Mouse (Mus musculus): ENCODE measurements around the gene Ndufs6. TPM values are rescaled to one million over a fixed set of nuclear protein-coding genes. Genes with fewer than 3 reads are reported as not detected.

Gene Ndufs6
- polyA plus RNA-seq, 1 experiment from 2014 or later: 552 TPM

GRCm38 (mm10) chr13:73351910-73352309, 23.6 kb upstream of the Ndufs6 start:
- ATAC-seq (replicated peaks; ENCODE audit: low FRiP score, low read depth): no peak
- no peaks in the 10 kb centered on the region for H3K27me3 ChIP-seq (ENCODE audit: insufficient read depth, low read length)
- no peak for DNase-seq (ENCODE audit: low spot score)
- peak; percentile 37; the same call in 1 of the 2 replicates for TF ChIP-seq CTCF (IDR thresholded peaks at IDR 0.05; ENCODE audit: low read depth)
- H3K9me3 ChIP-seq (replicated peaks; ENCODE audit: low read length): no peaks in the 10 kb centered on the region
- no peak overlapping the region for H3K4me3 ChIP-seq (replicated peaks; ENCODE audit: low read depth, low read length)
- H3K4me1 ChIP-seq (replicated peaks; ENCODE audit: insufficient read depth, low read length): no peaks in the 10 kb centered on the region
- no peak overlapping the region for H3K9ac ChIP-seq (ENCODE audit: low read depth, low read length)
- H3K36me3 ChIP-seq (ENCODE audit: insufficient read depth, low read length): no peaks in the 10 kb centered on the region
- 62% methylated on average over 3 of the region's 3 CpGs for WGBS
- no peak overlapping the region for H3K4me2 ChIP-seq (ENCODE audit: low read length)
- no peak overlapping the region for H3K27ac ChIP-seq

GRCm38 (mm10) chr13:73350741-73351140, 22.4 kb upstream of the Ndufs6 start:
- WGBS: 86% methylated on average over 9 of the region's 9 CpGs
- no peaks in the 10 kb centered on the region for H3K9me3 ChIP-seq (replicated peaks; ENCODE audit: low read length)
- no peak for TF ChIP-seq CTCF (IDR thresholded peaks at IDR 0.05; ENCODE audit: low read depth)

GRCm38 (mm10) chr13:73347922-73348650, 19.7 kb upstream of the Ndufs6 start:
- Histone ChIP-seq H3K27ac (no peak overlapping the region), H3K27me3 (ENCODE audit: insufficient read depth, low read length) (no peaks in the 10 kb centered on the region), H3K4me1 (replicated peaks; ENCODE audit: insufficient read depth, low read length) (no peaks in the 10 kb centered on the region), H3K9ac (ENCODE audit: low read depth, low read length) (no peak overlapping the region), H3K4me2 (ENCODE audit: low read length) (no peak overlapping the region), H3K4me3 (replicated peaks; ENCODE audit: low read depth, low read length) (no peak overlapping the region), H3K9me3 (replicated peaks; ENCODE audit: low read length) (no peaks in the 10 kb centered on the region), H3K36me3 (ENCODE audit: insufficient read depth, low read length) (no peaks in the 10 kb centered on the region)
- TF ChIP-seq CTCF (IDR thresholded peaks at IDR 0.05; ENCODE audit: low read depth): no peak
- DNase-seq (ENCODE audit: low spot score): no peak
- WGBS: 75% methylated on average over 7 of the region's 7 CpGs
- ATAC-seq (replicated peaks; ENCODE audit: low FRiP score, low read depth): no peak

More at GRCm38 (mm10) chr13:73350741-73351140, 22.4 kb upstream of the Ndufs6 start:
- no peaks in the 10 kb centered on the region for H3K27me3 ChIP-seq (ENCODE audit: insufficient read depth, low read length)
- no peak overlapping the region for H3K27ac ChIP-seq
- DNase-seq (ENCODE audit: low spot score) (no peak), ATAC-seq (replicated peaks; ENCODE audit: low FRiP score, low read depth) (no peak)
- H3K9ac ChIP-seq (ENCODE audit: low read depth, low read length): no peak overlapping the region
- no peak overlapping the region for H3K4me3 ChIP-seq (replicated peaks; ENCODE audit: low read depth, low read length)
- no peaks in the 10 kb centered on the region for H3K36me3 ChIP-seq (ENCODE audit: insufficient read depth, low read length)
- no peaks in the 10 kb centered on the region for H3K4me1 ChIP-seq (replicated peaks; ENCODE audit: insufficient read depth, low read length)
- H3K4me2 ChIP-seq (ENCODE audit: low read length): no peak overlapping the region

GRCm38 (mm10) chr13:73347171-73347570, 18.8 kb upstream of the Ndufs6 start:
- 51% methylated on average over 3 of the region's 3 CpGs for WGBS
- H3K4me1 ChIP-seq (replicated peaks; ENCODE audit: insufficient read depth, low read length): no peaks in the 10 kb centered on the region
- DNase-seq (ENCODE audit: low spot score) (no peak), ATAC-seq (replicated peaks; ENCODE audit: low FRiP score, low read depth) (no peak)
- no peak overlapping the region for H3K4me3 ChIP-seq (replicated peaks; ENCODE audit: low read depth, low read length)
- no peak overlapping the region for H3K9ac ChIP-seq (ENCODE audit: low read depth, low read length)
- H3K4me2 ChIP-seq (ENCODE audit: low read length): no peak overlapping the region
- no peaks in the 10 kb centered on the region for H3K9me3 ChIP-seq (replicated peaks; ENCODE audit: low read length)
- no peak for TF ChIP-seq CTCF (IDR thresholded peaks at IDR 0.05; ENCODE audit: low read depth)
- no peaks in the 10 kb centered on the region for H3K27me3 ChIP-seq (ENCODE audit: insufficient read depth, low read length)
- no peak overlapping the region for H3K27ac ChIP-seq
- H3K36me3 ChIP-seq (ENCODE audit: insufficient read depth, low read length): no peaks in the 10 kb centered on the region

- WGBS: 70% methylated on average over 4 of the region's 4 CpGs
Measured at GRCm38 (mm10) chr13:73346743-73347142, 18.4 kb upstream of the Ndufs6 start.

GRCm38 (mm10) chr13:73346131-73346530, 17.8 kb upstream of the Ndufs6 start:
- Histone ChIP-seq H3K9me3 (replicated peaks; ENCODE audit: low read length) (no peaks in the 10 kb centered on the region), H3K27ac (no peak overlapping the region), H3K4me2 (ENCODE audit: low read length) (no peak overlapping the region), H3K9ac (ENCODE audit: low read depth, low read length) (no peak overlapping the region), H3K4me3 (replicated peaks; ENCODE audit: low read depth, low read length) (no peak overlapping the region), H3K27me3 (ENCODE audit: insufficient read depth, low read length) (no peaks in the 10 kb centered on the region), H3K36me3 (ENCODE audit: insufficient read depth, low read length) (no peaks in the 10 kb centered on the region), H3K4me1 (replicated peaks; ENCODE audit: insufficient read depth, low read length) (no peaks in the 10 kb centered on the region)
- ATAC-seq (replicated peaks; ENCODE audit: low FRiP score, low read depth) (no peak), DNase-seq (ENCODE audit: low spot score) (no peak)
- WGBS: 51% methylated on average over 2 of the region's 2 CpGs
- TF ChIP-seq CTCF (IDR thresholded peaks at IDR 0.05; ENCODE audit: low read depth): no peak

More at GRCm38 (mm10) chr13:73346743-73347142, 18.4 kb upstream of the Ndufs6 start:
- H3K9ac ChIP-seq (ENCODE audit: low read depth, low read length): no peak overlapping the region
- TF ChIP-seq CTCF (IDR thresholded peaks at IDR 0.05; ENCODE audit: low read depth): no peak
- no peaks in the 10 kb centered on the region for H3K4me1 ChIP-seq (replicated peaks; ENCODE audit: insufficient read depth, low read length)
- no peak overlapping the region for H3K4me2 ChIP-seq (ENCODE audit: low read length)
- no peak overlapping the region for H3K27ac ChIP-seq
- H3K36me3 ChIP-seq (ENCODE audit: insufficient read depth, low read length): no peaks in the 10 kb centered on the region
- no peaks in the 10 kb centered on the region for H3K27me3 ChIP-seq (ENCODE audit: insufficient read depth, low read length)
- ATAC-seq (replicated peaks; ENCODE audit: low FRiP score, low read depth) (no peak), DNase-seq (ENCODE audit: low spot score) (no peak)
- no peaks in the 10 kb centered on the region for H3K9me3 ChIP-seq (replicated peaks; ENCODE audit: low read length)
- H3K4me3 ChIP-seq (replicated peaks; ENCODE audit: low read depth, low read length): no peak overlapping the region
